Mouse (Mus musculus): ENCODE results near the gene Cacng7.

Cacng7 gene

GRCm38 (mm10) chr7:3302556-3303275 is 30.0 kb upstream of the Cacng7 start:
- peak; percentile 24 for DNase-seq (ENCODE audit: low spot score)

- DNase-seq (ENCODE audit: low spot score): no peak
These were observed 29.4 kb upstream of the Cacng7 start for GRCm38 (mm10) chr7:3303276-3303781.

- DNase-seq (ENCODE audit: low spot score): no peak
These were observed 29.0 kb upstream of the Cacng7 start for GRCm38 (mm10) chr7:3303789-3304188.

GRCm38 (mm10) chr7:3304298-3304697 is 28.5 kb upstream of the Cacng7 start:
- DNase-seq (ENCODE audit: low spot score): no peak

- DNase-seq (ENCODE audit: low spot score): no peak
These were observed 26.4 kb upstream of the Cacng7 start for GRCm38 (mm10) chr7:3306400-3306799.

- no peak for DNase-seq (ENCODE audit: low spot score)
These were observed 24.1 kb upstream of the Cacng7 start for GRCm38 (mm10) chr7:3308646-3309045.

- no peak for DNase-seq (ENCODE audit: low spot score)
These were observed 22.5 kb upstream of the Cacng7 start for GRCm38 (mm10) chr7:3310233-3310632.

GRCm38 (mm10) chr7:3313571-3313970 is 19.2 kb upstream of the Cacng7 start:
- DNase-seq (ENCODE audit: low spot score): no peak

GRCm38 (mm10) chr7:3314121-3314520 is 18.6 kb upstream of the Cacng7 start:
- no peak for DNase-seq (ENCODE audit: low spot score)

- DNase-seq (ENCODE audit: low spot score): no peak
These were observed 15.1 kb upstream of the Cacng7 start for GRCm38 (mm10) chr7:3317704-3318103.

- DNase-seq (ENCODE audit: low spot score): no peak
These were observed 11.9 kb upstream of the Cacng7 start for GRCm38 (mm10) chr7:3320856-3321255.

- DNase-seq (ENCODE audit: low spot score): no peak
These were observed 8.9 kb upstream of the Cacng7 start for GRCm38 (mm10) chr7:3323826-3324225.

- peak; percentile 58 for DNase-seq (ENCODE audit: low spot score)
These were observed 4.8 kb upstream of the Cacng7 start for GRCm38 (mm10) chr7:3327961-3328360.

- DNase-seq (ENCODE audit: low spot score): peak; percentile 70
These were observed 2.8 kb upstream of the Cacng7 start for GRCm38 (mm10) chr7:3329776-3330546.

GRCm38 (mm10) chr7:3331171-3331570 is 1.6 kb upstream of the Cacng7 start:
- DNase-seq (ENCODE audit: low spot score): peak; percentile 71

GRCm38 (mm10) chr7:3331581-3332223 is 1.1 kb upstream of the Cacng7 start:
- no peak for DNase-seq (ENCODE audit: low spot score)

GRCm38 (mm10) chr7:3332224-3332615 is 535 bp upstream of the Cacng7 start:
- DNase-seq (ENCODE audit: low spot score): peak; percentile 4

- no peak for DNase-seq (ENCODE audit: low spot score)
These were observed 787 bp downstream of the Cacng7 start for GRCm38 (mm10) chr7:3333542-3333941.

- DNase-seq (ENCODE audit: low spot score): no peak
These were observed 3.7 kb downstream of the Cacng7 start for GRCm38 (mm10) chr7:3336412-3336811.

- DNase-seq (ENCODE audit: low spot score): no peak
These were observed 5.7 kb downstream of the Cacng7 start for GRCm38 (mm10) chr7:3338286-3338935.

GRCm38 (mm10) chr7:3339010-3339409 is 6.3 kb downstream of the Cacng7 start:
- no peak for DNase-seq (ENCODE audit: low spot score)

GRCm38 (mm10) chr7:3343861-3344260 is 11.1 kb downstream of the Cacng7 start:
- DNase-seq (ENCODE audit: low spot score): no peak

All from adipocyte (in vitro differentiated cells).